Mouse (Mus musculus) embryonic facial prominence, embryonic 12.5 days (tissue): ENCODE data around the gene Adh1. TPM values are rescaled to one million over a fixed set of nuclear protein-coding genes. Genes with fewer than 3 reads are reported as not detected.

Experiments
- ATAC-seq: fragments of 200-750 bp; cut with Nextera tagmentation; 2 replicates; pipeline ENCODE4 v1.8.0; 2017; ENCODE audit not compliant: insufficient number of reproducible peaks, insufficient read depth, low FRiP score, low TSS enrichment
- H3K27ac ChIP-seq: fragments of 300-500 bp; sonication (generic); 2 replicates; pipeline ENCODE4 v1.5.1; 2016; ENCODE audit warnings: mild to moderate bottlenecking
- H3K27me3 ChIP-seq: fragments of 300-500 bp; sonication (generic); 2 replicates; pipeline ENCODE4 v1.6.1; 2016; ENCODE audit warnings: mild to moderate bottlenecking, moderate library complexity
- H3K36me3 ChIP-seq: fragments of 300-500 bp; sonication (generic); 2 replicates; pipeline ENCODE4 v1.6.1; 2016; ENCODE audit warnings: mild to moderate bottlenecking
- H3K4me1 ChIP-seq: fragments of 300-500 bp; sonication (generic); 2 replicates; pipeline ENCODE4 v1.6.1; 2016
- H3K4me2 ChIP-seq: fragments of 300-500 bp; sonication (generic); replicated peaks from 2 replicates; pipeline ENCODE4 v1.6.1; 2016; ENCODE audit warnings: mild to moderate bottlenecking, moderate library complexity
- H3K4me3 ChIP-seq: fragments of 300-500 bp; sonication (generic); 2 replicates; pipeline ENCODE4 v1.5.1; 2016; ENCODE audit warnings: mild to moderate bottlenecking
- H3K9ac ChIP-seq: fragments of 300-500 bp; sonication (generic); 2 replicates; pipeline ENCODE4 v1.6.1; 2016; ENCODE audit warnings: mild to moderate bottlenecking, moderate library complexity
- H3K9me3 ChIP-seq: fragments of 300-500 bp; sonication (generic); 2 replicates; pipeline ENCODE4 v1.6.1; 2016; ENCODE audit warnings: mild to moderate bottlenecking, moderate library complexity
- WGBS: fragments of 180-500 bp; shearing (Covaris S2); methylation state at CpG from one replicate; pipeline ENCODE4 v1.1.7; 2016; 5-methylcytosine and 5-hydroxymethylcytosine counted together
- polyA plus RNA-seq: library from polyadenylated mRNA; unstranded; fragments of >200 nt; fragmentation: Nextera tagmentation; extraction: Ambion mirVana; gene quantifications from 2 replicates; pipeline ENCODE4 v1.2.1, GENCODE M21; 2016

Gene Adh1
- polyA plus RNA-seq, 1 experiment from 2014 or later, result 0.58 TPM

DNA sequence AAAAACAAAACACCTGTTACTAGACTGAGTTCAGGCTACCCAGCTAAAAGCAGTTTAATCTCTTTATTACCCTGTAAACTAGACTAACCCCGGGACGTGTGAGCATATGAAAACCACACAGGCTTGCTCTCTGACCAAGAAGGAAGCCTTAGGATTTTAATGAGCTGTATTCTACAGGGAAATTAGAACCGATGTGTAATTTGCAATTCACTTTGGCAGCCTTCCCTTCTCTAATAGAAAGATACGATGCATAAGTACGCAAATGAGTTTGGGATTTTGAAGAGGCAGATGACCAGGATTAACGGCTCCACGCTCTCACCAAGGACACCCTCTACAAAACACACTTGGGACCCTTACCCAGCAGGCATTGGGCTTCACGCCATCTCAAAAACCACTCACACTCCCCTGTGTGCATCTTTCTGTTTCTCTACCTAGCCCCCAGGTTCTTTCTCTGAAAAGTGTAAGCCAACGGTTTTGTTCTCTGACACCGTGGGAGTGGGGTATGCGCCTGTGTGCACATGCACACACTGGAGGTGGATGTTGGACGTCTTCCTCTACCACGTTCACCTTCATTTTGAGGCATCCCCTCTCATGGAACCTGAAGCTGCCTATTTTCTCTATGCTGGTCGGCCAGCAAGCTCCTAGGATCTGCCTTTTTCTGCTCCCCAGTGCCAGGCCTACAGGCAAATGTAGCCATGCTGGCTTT is 18.6 kb upstream of the Adh1 start:
- no peak overlapping the region for H3K27ac ChIP-seq
- ATAC-seq, result no peak; the same call in 1 of the 2 replicates
- WGBS, result 86% methylated on average over 14 of the region's 14 CpGs
- H3K4me3 ChIP-seq, result no peak overlapping the region
- no peak overlapping the region for H3K9ac ChIP-seq
- no peak overlapping the region for H3K4me2 ChIP-seq
- no peaks in the 10 kb centered on the region for H3K9me3 ChIP-seq
- H3K36me3 ChIP-seq, result no peaks in the 10 kb centered on the region
- no peaks in the 10 kb centered on the region for H3K27me3 ChIP-seq
- no peaks in the 10 kb centered on the region for H3K4me1 ChIP-seq

DNA sequence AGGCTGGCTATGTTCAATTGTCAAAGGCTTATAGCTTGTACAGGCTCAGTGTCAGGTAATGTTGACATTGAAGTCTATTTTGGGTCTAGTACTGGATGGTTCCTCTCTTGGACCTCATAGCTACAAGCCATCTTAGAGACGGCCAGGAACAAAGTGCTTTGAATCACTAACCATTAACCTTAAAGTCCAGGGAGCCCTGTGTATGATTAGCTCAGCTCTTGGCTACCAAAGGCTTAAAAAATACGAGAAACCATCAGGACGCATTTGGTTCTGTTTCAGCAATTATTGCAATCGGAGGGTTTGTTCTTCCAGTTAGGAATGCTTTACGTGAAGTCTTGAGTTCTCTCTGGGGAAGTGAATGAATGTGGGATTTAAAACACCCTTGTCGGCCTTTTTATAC is 17.9 kb upstream of the Adh1 start:
- no peak overlapping the region for H3K4me3 ChIP-seq
- no peak overlapping the region for H3K27ac ChIP-seq
- H3K9me3 ChIP-seq, result no peaks in the 10 kb centered on the region
- WGBS, result 85% methylated on average over 6 of the region's 6 CpGs
- H3K4me1 ChIP-seq, result no peaks in the 10 kb centered on the region
- no peak overlapping the region for H3K9ac ChIP-seq
- ATAC-seq, result no peak
- no peaks in the 10 kb centered on the region for H3K27me3 ChIP-seq
- no peak overlapping the region for H3K4me2 ChIP-seq
- no peaks in the 10 kb centered on the region for H3K36me3 ChIP-seq

DNA sequence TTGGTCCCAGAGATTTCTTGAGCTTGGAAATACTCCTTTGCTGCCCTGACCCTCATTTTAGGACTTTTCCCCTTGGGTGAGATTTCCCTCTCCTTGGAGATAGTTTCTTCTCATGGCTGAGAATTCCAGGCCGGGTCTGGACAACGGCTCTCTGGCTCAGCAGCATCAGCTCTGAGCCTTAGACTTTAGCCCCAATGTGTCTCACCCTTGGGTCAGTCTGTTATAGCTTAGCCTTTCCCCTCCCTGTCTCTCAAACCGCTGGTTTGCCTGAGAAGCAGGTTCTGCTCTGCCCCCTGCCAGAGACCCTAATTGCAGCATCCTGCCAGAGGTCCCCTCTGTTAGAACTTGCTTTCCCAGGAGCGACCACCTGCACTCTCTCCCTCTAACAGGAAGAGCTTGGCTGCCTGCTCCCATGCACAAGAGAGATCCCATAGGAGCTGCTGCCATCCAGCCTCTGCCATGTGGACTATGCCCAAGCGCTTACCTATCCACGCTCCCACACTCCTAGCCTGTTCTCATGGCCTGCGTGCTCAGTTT is 16.4 kb upstream of the Adh1 start:
- no peaks in the 10 kb centered on the region for H3K36me3 ChIP-seq
- ATAC-seq, result no peak
- H3K9ac ChIP-seq, result no peak overlapping the region
- no peaks in the 10 kb centered on the region for H3K4me1 ChIP-seq
- WGBS, result 71% methylated on average over 7 of the region's 7 CpGs
- no peak overlapping the region for H3K4me3 ChIP-seq
- H3K9me3 ChIP-seq, result no peaks in the 10 kb centered on the region
- H3K27me3 ChIP-seq, result no peaks in the 10 kb centered on the region
- no peak overlapping the region for H3K27ac ChIP-seq
- no peak overlapping the region for H3K4me2 ChIP-seq

DNA sequence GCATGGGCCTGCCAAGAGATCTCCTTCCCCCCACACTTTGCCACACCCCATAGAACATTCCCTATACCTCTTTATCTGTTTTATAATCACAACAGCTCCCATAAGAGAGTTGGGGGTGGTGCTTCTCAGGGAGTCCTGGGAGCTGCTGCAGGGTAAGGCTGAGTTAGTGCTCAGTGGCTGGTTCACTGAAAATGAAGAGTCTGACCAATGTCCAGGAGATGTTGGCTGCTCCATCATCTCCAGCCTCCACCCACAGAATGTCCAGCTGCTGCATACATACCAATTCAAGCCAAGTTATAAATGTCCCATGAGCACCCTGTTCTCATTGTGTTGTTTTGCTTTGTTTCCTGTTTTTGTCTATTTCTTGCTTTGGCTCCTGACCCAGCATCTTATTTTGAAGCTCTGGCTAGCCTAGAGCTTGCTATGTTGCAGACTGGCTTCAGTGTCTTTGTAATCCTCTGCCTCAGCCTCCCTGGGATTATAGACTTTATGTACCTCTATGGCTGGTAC is 14.2 kb upstream of the Adh1 start:
- no peak overlapping the region for H3K9ac ChIP-seq
- no peaks in the 10 kb centered on the region for H3K9me3 ChIP-seq
- no peak overlapping the region for H3K4me3 ChIP-seq
- H3K27ac ChIP-seq, result no peak overlapping the region
- no peak for ATAC-seq
- no peaks in the 10 kb centered on the region for H3K27me3 ChIP-seq
- no peaks in the 10 kb centered on the region for H3K36me3 ChIP-seq
- no peak overlapping the region for H3K4me2 ChIP-seq
- H3K4me1 ChIP-seq, result no peaks in the 10 kb centered on the region

DNA sequence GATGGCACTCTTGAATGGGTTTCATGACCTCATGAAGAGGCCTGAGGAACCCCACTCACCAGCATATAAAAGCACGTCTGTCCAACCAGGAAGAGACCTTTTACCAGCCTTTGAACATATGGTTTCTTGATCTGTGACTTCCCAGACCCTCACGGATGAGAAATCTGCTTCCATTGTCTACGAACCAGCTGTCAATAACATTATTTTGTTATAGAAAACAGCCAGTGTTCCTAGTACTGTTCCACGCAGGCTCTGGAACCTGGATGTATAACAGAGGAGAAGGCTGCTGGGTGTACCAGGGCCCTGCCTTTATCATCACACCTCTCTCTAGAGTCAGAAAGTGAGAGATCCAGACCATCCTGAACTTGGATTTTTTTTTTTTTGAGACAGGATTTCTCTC is 13.6 kb upstream of the Adh1 start:
- H3K4me3 ChIP-seq, result no peak overlapping the region
- WGBS, result 77% methylated on average over 4 of the region's 4 CpGs
- ATAC-seq, result no peak
- no peaks in the 10 kb centered on the region for H3K4me1 ChIP-seq
- H3K9me3 ChIP-seq, result no peaks in the 10 kb centered on the region
- H3K27ac ChIP-seq, result no peak overlapping the region
- H3K9ac ChIP-seq, result no peak overlapping the region
- H3K36me3 ChIP-seq, result no peaks in the 10 kb centered on the region
- no peaks in the 10 kb centered on the region for H3K27me3 ChIP-seq
- no peak overlapping the region for H3K4me2 ChIP-seq

DNA sequence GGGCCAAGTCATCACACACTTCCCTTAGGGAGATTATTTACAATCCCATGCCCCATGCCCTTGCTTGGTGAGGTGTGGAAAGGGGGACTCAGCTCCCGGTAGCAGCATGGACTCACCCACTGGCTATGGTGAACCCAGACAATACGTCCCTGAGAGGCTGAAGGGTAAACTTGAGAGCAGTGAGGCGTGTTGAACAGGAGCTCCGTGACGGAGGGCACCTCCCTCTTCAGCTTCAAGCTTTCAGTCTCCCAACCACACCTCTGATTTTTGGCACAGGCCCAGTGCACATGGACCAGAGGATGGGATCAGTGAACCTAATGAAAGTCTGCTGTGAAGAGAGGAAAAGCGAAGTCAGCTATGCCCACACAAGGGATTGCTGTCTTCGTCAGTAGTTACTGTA is 12.8 kb upstream of the Adh1 start:
- Histone ChIP-seq H3K27ac (no peak overlapping the region), H3K27me3 (no peaks in the 10 kb centered on the region), H3K9ac (no peak overlapping the region), H3K4me1 (no peaks in the 10 kb centered on the region), H3K9me3 (no peaks in the 10 kb centered on the region), H3K36me3 (no peaks in the 10 kb centered on the region), H3K4me2 (no peak overlapping the region), H3K4me3 (no peak overlapping the region)
- no peak for ATAC-seq
- WGBS, result 75% methylated on average over 7 of the region's 7 CpGs

DNA sequence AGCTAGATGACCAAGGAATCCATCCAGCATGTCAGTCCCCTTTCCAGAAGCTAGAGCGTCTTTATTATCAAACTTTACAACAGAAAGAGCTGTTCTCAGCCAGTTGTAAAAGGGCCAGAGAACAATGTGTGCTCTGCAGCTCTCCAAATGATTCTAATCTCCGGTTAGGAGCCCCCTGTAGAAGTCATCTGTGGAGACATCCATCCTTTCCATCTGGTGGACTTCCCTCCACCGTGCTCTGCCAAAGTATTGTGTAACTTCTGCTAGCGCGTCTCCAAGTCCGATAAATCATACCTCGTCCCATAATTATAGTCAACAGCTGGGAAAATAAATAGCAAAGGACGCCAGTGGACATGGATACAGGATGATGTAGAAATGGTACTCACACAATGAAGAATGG is 12.0 kb upstream of the Adh1 start:
- no peaks in the 10 kb centered on the region for H3K27me3 ChIP-seq
- H3K9me3 ChIP-seq, result no peaks in the 10 kb centered on the region
- no peaks in the 10 kb centered on the region for H3K4me1 ChIP-seq
- H3K36me3 ChIP-seq, result no peaks in the 10 kb centered on the region
- 88% methylated on average over 8 of the region's 8 CpGs for WGBS
- no peak for ATAC-seq
- H3K4me3 ChIP-seq, result no peak overlapping the region
- H3K27ac ChIP-seq, result no peak overlapping the region
- no peak overlapping the region for H3K4me2 ChIP-seq
- no peak overlapping the region for H3K9ac ChIP-seq

DNA sequence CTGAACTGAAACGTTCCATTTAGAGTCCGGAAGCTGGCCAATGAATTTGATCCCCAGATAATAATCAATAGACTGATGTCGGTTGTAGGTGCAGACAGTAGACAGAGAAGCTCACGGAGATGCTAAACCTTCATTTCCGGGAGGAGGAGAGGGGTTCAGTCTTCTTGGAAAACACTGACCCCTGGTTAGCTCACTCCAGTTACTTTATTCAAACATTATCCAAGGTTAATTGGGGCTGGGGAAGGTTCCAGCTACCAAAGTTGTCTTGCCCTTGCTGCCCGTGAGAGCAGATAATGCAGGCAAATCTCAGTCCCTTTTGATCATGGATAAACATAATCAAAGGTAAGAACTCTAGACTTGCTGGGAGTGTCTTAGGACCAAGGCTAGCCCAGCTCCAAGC is 9.6 kb upstream of the Adh1 start:
- H3K9me3 ChIP-seq, result no peaks in the 10 kb centered on the region
- WGBS, result 86% methylated on average over 6 of the region's 6 CpGs
- H3K36me3 ChIP-seq, result no peaks in the 10 kb centered on the region
- H3K27ac ChIP-seq, result no peak overlapping the region
- no peak overlapping the region for H3K4me2 ChIP-seq
- no peak overlapping the region for H3K9ac ChIP-seq
- H3K4me3 ChIP-seq, result no peak overlapping the region
- no peaks in the 10 kb centered on the region for H3K4me1 ChIP-seq
- ATAC-seq, result no peak
- H3K27me3 ChIP-seq, result no peaks in the 10 kb centered on the region

DNA sequence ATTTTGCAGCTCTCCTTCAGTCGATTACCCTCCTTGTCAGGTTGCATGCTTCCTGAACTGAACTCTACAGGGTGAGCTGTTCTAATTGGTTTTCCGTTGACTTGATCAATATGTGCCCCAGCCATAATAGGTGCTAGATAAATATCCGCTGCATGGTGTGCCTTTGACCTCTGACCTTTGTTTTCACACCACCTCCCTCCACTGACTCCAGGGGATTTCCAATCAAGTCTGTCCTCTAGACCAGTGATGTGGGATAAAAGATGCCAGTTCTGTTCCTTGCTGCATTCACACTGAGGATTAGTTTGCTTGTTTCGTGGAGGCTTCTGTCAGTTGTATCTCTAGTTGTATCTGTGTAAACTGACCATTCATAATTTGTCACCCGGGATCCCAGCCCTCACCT is 6.6 kb upstream of the Adh1 start:
- Histone ChIP-seq H3K4me3 (no peak overlapping the region), H3K27ac (no peak overlapping the region), H3K36me3 (no peaks in the 10 kb centered on the region), H3K9me3 (no peaks in the 10 kb centered on the region), H3K27me3 (no peaks in the 10 kb centered on the region), H3K9ac (no peak overlapping the region), H3K4me1 (no peaks in the 10 kb centered on the region), H3K4me2 (no peak overlapping the region)
- ATAC-seq, result no peak
- 58% methylated on average over 5 of the region's 5 CpGs for WGBS

DNA sequence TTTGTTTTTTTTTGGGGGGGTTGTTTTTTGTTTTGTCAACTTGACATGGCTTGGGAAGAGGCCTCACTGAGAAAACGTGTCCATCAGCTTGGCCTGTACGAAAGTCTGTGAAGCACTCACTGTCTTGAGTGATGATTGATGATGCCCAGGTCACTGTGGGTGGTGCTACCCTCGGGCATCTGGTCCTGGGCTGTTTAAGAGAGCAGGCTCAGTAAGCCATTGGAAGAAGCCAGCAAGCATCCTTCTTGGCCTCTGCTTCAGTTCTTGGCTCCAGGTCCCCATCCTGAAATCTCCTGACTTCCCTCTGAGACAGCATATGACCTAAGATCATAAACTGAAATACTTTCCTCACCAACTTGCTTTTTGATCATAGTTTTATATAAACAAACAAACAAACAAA is 5.4 kb upstream of the Adh1 start:
- no peaks in the 10 kb centered on the region for H3K36me3 ChIP-seq
- H3K27me3 ChIP-seq, result no peaks in the 10 kb centered on the region
- no peak overlapping the region for H3K4me3 ChIP-seq
- H3K4me1 ChIP-seq, result no peaks in the 10 kb centered on the region
- H3K27ac ChIP-seq, result no peak overlapping the region
- H3K9ac ChIP-seq, result no peak overlapping the region
- 62% methylated on average over 3 of the region's 3 CpGs for WGBS
- H3K4me2 ChIP-seq, result no peak overlapping the region
- no peak for ATAC-seq
- H3K9me3 ChIP-seq, result no peaks in the 10 kb centered on the region

DNA sequence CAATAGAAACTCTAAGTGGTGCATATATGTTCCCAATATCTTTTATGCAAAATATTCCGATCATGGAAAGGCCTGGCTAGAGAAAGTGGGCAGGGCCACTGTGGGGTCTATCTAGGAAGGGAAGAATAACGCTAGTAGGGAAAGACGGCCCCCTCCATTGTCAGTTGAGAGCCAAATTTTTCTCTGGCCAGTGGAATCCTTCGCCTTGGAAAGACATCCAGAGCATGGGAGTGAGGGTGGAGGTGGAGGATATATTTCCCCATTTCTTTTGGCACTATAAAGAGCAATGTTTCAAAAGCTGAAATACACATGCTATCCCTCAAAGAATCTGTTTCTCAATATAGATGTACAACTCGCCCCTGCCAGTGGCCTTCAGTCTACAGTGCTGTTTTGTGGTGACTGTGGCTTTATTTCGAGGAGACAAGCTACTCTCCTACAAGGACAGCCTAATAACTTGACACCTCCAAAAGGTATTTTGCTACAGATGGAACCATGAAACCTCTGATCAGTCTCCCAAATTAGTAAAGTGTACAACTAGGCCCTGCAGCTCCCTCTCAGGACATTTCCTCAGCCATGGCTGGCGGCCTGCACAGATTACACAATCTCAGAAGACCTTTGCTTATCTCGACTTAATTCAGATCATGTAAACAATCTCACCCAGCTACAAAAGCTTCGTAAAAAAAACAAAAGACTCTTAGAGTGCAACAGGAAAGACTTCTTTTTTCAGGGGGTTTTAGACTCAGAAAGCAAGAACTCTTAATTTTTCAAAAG is 4.8 kb upstream of the Adh1 start:
- WGBS, result 79% methylated on average over 9 of the region's 9 CpGs
- H3K27ac ChIP-seq, result no peak overlapping the region
- no peaks in the 10 kb centered on the region for H3K36me3 ChIP-seq
- no peaks in the 10 kb centered on the region for H3K27me3 ChIP-seq
- H3K4me2 ChIP-seq, result no peak overlapping the region
- no peak overlapping the region for H3K9ac ChIP-seq
- no peak for ATAC-seq
- no peak overlapping the region for H3K4me3 ChIP-seq
- H3K9me3 ChIP-seq, result no peaks in the 10 kb centered on the region
- H3K4me1 ChIP-seq, result no peaks in the 10 kb centered on the region

DNA sequence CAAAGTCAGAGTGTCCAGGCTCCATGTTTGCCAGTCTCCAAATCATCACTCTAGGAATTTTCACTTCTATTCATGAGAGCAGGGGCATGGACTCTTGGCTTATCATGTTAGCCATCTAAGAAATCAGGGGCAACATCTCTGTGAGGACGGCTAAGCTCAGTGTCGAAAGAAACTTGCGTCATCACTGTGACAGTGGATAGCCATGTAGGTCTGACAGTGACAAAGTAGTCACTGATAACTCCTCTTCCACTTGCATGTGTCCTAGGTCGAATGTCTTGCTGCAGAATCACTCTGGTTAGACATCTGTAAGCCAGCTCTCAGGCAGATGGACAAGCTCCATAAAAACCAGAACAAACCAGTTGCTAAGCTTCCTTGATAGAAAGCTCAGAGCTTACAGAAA is 1.8 kb downstream of the Adh1 start:
- no peaks in the 10 kb centered on the region for H3K4me1 ChIP-seq
- no peak overlapping the region for H3K4me3 ChIP-seq
- H3K4me2 ChIP-seq, result no peak overlapping the region
- no peaks in the 10 kb centered on the region for H3K36me3 ChIP-seq
- WGBS, result 75% methylated on average over 4 of the region's 4 CpGs
- H3K9me3 ChIP-seq, result no peaks in the 10 kb centered on the region
- no peak overlapping the region for H3K9ac ChIP-seq
- H3K27me3 ChIP-seq, result no peaks in the 10 kb centered on the region
- H3K27ac ChIP-seq, result no peak overlapping the region
- no peak for ATAC-seq
